Mouse (Mus musculus) central nervous system, embryonic 14 days (tissue): ENCODE results near the gene 4933415F23Rik. TPM values are rescaled to one million over a fixed set of nuclear protein-coding genes. Genes with fewer than 3 reads are reported as not detected.

Experiments used
- polyA plus RNA-seq: library from polyadenylated mRNA; depleted of rRNA; stranded (reverse); fragments of >200 nt; gene quantifications from 2 replicates; pipeline ENCODE4 v1.2.3, GENCODE M21; 2012; rRNA removed

The 4933415F23Rik gene
- 0.16 TPM in 2 replicates for polyA plus RNA-seq

DNA sequence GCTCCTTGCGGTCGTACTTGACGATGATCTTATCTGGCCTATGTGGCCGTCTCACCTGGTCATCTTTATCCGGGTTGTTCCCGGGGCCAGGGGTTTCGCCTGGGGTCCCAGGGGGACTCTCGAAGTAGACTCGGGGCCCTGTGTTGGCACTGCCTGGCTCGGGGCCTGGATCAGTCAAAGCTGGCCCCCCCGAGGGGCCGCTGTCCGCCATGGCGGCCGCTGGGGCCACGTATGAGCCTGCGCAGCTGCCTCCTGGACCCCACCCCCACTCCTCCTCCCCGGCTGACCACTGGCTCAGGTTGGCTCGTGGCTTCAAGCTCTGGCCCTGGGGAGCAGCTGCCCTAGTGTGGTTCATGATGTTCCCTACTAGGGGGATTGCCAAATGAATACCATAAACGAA lies at the start of gene 4933415F23Rik:
Gene 4933415F23Rik, minus strand, starts transcription at position 233 of the 400 bp plus-strand sequence.

